Mouse (Mus musculus): ENCODE results near the gene Ms4a6d.

The Ms4a6d gene

DNA sequence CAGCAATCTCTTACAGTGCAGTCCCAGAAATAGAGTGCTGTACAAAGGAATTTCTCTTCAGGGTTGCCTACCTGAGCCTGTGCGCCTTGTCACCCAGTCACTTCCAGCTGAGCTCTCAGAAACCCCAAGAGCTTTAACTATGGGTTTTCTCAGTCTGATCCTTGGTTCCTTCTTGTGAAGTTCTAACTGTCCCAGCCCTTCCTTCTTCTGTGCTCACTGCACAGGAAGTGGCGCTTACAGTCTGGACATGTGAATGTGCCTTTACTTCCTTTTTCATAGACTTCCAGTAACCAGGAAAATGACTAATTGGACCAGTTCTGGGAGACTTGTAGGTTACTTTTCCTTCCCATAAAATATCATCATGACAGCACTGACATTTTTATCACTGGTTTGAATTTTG is at the start of gene Ms4a6d:
Ms4a6d (minus strand) TSS at position 247 of the 400 bp plus-strand sequence.
- 86% methylated on average over 2 of the region's 2 CpGs for WGBS

DNA sequence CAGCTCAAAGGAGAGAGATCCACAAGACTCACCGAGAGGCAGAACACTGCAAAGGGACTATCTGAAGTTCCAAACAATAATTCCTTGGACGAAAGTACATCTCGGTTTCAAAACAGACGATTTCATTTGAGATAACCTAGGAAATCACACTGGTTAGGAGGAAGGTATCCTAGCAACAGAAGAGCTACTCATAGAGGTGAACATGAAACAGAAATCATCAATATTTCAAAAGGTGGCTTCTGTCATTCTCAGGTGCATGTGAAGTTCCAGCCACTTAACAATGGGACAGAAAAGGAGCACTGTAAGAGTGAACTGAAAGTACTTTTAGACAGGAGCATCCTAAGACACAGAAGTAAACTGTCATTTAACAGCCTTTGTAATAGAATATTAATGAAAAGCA is 44.9 kb upstream of the Ms4a6d start:
- whole genome bisulfite sequencing: 77% methylated on average over 4 of the region's 4 CpGs

DNA sequence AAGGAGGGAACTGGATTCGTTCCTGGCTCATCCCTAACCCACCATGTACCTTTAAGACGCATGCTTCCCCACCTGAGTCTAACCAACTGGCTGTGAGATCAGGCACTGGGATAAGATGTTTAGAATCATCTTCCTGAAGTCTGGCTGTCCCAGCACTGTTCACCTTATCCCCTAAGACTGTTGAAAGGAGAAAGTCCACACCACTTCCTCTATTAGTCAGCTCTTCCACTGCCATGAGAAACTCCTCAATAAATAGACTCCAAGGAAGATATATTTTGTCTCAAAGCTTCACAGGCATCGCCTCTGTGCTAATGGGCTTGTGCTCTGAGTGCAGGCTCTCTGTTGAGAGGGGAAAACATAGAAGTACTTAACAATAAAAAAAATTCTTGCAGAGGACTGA is 41.5 kb upstream of the Ms4a6d start:
- 78% methylated on average over 3 of the region's 3 CpGs for WGBS

DNA sequence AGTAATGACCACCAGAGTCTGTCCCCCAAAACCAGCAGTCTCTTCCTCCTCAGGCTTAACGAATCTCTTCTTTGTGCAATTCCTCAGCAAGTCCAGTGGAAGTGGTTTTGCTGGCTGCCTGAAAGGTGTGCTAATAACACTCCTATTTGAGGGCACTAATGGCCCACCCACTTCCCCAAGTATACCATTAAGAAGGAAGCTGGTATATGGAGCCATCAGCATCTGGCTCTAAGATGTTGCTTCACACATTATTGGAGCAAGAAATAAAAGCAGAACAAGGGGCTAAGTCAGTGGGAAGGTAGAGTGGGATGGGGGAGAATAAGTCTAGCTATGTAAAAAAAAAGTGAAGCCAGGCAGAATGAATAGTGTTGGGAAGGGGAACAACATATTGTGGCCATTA is 36.1 kb upstream of the Ms4a6d start, which contains the start of gene Ms4a3:
Ms4a3 (minus strand) TSS at position 120 of the 400 bp plus-strand sequence.
- WGBS: 53% methylated on average over 1 of the region's 1 CpGs

DNA sequence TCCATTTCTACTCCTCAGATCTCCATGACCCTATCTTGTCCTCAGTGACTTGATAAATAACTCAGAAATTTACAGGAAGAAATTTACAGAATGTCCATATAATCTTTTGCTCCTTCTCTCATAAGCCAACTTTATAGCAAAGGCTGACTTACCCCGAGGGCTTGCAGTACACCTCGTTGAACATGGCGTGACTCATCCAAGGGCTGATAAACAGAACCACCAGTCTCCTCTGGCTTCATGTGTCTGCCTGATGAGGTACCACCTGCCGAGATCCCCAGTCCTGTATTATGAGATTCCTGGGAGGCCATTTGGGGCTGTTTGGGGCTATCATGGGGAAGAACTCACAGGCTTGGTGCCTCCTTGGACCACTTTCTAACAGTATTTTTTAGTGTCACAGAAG is 34.4 kb upstream of the Ms4a6d start:
- 83% methylated on average over 4 of the region's 4 CpGs for WGBS

DNA sequence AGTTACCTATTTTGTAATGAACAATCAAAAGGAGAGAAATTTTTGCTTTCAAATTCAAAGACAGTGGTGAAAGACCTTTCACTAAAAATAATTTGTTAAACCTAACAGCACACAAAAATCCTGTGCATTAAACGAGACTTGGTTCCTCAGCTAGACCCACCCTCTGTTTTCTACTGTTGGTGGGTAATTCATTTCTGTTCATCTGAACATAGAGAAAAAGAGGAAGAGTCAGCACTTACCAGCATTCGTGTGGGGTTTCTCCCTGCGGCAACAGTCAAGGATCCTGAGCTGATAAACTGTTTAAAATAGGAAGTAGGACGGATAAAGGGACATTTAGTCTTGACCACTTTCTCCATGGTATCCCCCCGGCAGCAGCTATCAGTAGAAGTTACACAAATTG is 30.9 kb upstream of the Ms4a6d start:
- WGBS: 78% methylated on average over 5 of the region's 5 CpGs

DNA sequence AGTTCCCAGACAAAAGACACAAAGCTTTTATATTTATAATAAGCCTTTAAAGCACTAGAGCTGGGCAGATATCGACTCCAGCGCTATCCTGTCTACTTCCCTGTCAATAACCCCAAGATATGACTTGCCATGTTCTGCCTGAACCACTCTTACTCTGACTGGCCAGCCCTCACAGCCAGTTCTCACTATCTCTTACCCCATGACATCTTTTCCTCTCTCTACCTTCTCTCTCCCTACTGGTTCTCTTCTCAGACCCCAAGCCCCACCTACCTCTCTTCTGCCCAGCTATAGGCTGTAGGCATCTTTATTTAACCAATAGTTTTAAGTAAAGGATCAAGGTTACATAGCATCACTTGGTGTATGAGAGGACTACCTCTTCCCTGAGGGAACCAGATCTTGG is 29.7 kb upstream of the Ms4a6d start:
- whole genome bisulfite sequencing: 62% methylated on average over 2 of the region's 2 CpGs

DNA sequence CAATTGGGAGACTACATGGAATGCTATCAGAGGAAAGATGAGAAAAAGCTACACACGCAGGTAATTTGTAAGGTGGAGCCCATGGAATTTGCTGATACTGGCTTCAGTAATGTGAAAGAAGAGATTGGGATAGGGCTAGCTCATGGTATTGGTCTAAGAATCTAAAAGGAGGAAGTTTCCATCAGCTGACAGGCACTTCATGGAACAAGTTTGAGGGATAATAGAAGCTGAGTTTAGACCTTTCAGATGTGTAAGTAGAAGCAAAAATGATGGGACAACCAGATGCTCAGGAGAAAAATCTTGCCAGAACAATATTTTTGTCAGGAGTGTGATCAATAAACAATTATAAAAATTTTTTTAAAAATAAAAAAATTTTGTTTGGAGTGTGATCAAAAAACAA is 29.1 kb upstream of the Ms4a6d start:
- 89% methylated on average over 1 of the region's 1 CpGs for WGBS

DNA sequence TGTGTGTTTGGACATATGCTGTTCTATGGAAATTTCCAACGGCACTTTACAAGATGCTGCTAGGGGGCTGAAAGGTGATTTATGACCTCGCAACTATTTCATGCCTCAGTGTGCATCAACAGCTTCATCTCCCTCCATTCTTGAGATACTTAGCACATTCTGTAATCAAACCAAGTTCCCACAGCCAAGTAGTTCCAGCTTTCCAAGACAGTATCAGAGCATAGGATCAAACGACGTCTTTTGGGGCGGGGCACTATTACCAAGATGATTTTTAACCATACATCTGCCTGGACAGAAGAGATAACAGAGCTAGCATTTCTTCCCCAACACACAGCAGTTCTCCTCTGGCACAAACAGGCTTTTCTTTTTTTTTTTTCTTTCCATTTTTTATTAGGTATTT is 20.6 kb upstream of the Ms4a6d start:
- WGBS: 78% methylated on average over 5 of the region's 5 CpGs

DNA sequence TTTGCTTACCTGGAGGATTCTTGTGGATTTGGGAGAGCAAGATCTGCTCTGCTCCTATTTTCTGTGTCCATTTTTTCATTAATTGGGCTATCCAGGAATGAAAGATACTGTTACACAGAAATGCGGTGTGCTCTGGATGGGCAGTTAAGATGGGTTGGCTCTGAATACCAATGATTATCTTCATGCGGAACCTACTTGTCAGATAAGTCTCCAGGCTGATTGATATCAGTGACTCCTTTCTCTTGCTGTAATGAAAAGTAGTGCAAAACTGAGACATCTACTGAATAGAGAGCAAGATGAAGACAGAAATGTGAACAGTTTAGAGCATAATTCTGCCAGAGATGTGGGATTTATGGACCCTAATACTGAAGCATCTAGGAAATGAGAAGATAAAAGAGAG is 18.9 kb upstream of the Ms4a6d start, which contains the start of gene Ms4a2:
Ms4a2 (minus strand) TSS at position 169 of the 400 bp plus-strand sequence.
- 93% methylated on average over 2 of the region's 2 CpGs for WGBS

DNA sequence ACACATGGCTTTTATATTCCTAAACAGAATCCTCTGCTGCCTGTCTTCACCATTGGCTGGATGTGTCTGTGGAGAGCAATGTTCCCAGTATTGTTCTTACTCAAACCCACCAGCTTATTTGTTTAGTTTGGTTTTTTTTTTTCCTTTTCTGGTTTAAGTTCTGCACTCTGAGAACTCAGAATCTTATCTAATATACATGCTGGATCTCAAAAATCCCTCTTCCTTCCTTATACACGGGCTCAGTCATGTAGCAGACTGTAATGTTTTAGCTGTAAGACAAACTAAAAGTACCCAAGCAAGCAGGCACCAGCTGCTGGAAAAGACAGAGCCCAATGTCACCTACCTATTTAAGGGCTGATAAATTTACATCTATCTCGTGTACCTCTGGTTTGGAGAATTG is 10.2 kb upstream of the Ms4a6d start:
- 75% methylated on average over 2 of the region's 2 CpGs for WGBS

DNA sequence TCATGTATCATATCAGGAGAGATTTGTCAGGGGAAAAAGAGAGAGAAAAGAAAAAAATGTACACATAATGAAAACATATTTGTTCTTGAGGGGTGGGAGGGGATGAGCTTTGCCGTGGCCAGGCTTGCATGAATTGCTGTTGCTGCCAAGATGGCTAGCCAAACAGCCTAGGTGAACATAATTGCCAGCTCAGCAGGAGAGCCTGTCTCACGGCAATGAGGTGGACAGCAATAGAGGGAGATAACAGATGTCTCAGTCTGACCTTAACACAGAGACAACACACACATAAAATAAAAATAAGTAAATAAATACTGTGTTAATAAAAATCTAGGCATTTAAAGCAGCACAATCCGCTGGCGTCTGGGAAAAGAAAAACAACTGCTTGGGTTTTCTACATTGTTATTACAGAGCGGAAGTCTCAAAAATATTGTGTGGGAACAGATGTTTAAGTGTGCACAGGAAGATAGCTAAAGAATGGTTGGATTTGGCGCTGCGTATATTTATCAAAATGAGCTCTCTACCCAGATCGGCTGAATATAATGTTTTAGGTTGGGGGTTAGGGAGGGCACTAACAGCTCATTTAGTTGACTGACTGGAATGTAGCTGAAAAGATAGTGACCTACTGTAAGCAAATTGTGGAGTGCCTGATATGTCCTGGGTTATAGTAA is 9.3 kb upstream of the Ms4a6d start:
- WGBS: 71% methylated on average over 8 of the region's 8 CpGs

DNA sequence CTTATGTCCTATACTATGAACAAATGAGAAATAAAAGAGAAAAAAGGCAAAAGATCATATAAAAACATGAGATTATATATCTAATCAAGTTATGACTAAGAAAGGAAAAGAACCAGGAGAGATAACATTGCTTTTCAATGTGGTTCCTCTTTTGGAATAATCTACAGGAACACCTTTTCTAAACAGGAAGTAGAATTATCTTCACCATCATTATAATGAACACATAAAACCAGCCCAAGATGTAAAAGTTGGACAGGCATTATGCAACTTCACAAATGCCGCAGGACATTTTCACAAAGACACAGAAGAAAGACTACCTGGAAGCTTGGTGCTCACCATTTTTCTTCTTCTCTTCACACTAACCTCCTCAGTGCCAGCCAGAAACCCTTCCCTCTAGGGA is 8.4 kb upstream of the Ms4a6d start:
- 87% methylated on average over 1 of the region's 1 CpGs for WGBS

DNA sequence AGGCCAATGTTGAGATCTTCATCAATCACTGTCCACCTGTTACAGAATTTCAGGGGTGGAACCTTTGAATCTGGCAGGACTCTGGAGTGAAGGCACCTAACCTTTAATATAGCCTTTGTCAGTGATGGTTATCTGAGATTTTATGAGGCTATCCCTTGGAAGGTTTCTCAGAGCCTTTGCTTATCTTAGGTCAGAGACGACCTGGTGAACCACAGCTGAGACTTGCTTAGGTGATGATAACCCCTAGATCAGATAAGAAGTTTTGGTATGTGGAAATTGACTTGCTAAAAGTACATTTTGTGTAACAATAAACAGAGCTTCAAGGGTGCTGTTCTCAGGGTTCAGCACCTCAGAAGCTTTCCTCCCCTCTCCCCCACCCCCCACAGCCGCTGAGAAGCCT is 7.6 kb upstream of the Ms4a6d start:
- 67% methylated on average over 2 of the region's 2 CpGs for WGBS

DNA sequence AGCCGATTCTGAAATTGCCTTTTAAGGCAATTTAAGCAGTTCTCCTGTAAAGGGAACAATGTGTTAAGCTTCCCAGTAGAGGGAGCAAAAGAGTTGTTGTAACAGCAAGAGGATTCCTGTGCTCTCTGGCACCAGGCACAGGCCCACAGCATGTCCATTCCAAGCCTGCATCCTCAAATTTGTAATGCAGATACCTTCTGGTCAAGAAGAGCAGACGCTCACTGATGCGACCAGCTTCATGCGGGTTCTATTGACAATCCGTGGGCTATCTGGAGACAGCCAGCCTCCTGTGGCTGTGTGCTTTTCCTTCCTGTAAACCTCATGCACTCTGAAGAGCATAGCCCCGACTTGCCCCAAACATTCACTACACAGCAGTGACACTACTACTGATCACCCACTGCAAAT is 6.9 kb upstream of the Ms4a6d start:
- 26% methylated on average over 6 of the region's 6 CpGs for WGBS

DNA sequence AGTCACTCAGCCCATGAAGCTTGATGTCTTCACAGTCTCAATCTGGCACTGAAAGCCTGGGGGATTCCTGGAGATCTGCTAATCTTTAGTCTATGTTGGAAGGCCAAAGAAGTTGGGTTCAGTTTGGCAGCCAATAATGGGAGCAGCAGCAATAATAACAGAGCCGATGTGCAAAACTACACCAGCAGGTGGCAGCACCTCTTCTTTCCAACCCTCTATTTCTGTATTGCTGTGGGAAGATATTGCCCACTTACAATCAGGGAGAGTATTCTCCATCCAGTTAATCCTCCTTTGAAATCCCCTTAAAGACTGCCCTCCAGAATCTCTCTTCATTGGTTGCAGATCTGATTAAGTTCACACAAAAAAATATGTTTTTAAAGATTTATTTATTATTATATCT is 3.5 kb upstream of the Ms4a6d start:
- 0% methylated on average over 1 of the region's 1 CpGs for WGBS

DNA sequence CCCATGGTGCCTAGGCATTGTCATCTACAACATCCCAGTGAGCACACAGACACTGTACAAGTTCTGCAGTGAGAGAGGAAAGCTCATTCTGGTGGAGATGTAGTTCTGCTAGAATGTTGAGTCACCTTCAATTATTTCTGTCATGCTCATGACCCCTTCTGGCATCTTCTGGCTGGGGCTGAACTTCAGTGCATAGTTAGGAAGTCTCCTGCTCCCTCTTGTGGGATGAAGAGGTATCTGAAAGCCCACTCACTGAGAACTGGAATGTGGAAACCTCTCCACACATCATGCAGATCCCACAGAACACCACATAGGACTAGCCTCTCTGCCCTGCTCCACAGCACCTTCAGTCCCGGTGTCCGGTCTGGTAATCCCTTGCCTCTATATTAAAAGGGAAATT is 2.6 kb downstream of the Ms4a6d start:
- 94% methylated on average over 2 of the region's 2 CpGs for WGBS

DNA sequence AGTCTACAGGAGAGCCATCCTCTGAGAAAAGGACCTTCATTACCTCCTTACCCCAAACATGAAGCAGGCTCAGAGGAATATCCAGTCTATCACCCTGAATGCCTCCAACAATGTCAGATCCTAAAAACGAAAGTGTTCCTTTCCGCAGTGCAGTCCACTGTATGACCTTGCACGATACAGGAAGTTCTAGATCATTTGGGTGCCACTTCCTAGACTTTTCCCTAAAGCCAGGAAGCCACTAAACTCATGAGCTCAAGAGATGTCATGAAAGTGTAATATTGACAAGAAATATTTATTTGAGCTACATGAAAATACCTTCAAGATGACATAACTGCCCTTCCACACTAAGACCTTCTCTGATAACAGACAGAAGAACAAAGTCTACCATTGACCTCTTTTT is 3.3 kb downstream of the Ms4a6d start:
- 81% methylated on average over 3 of the region's 3 CpGs for WGBS

DNA sequence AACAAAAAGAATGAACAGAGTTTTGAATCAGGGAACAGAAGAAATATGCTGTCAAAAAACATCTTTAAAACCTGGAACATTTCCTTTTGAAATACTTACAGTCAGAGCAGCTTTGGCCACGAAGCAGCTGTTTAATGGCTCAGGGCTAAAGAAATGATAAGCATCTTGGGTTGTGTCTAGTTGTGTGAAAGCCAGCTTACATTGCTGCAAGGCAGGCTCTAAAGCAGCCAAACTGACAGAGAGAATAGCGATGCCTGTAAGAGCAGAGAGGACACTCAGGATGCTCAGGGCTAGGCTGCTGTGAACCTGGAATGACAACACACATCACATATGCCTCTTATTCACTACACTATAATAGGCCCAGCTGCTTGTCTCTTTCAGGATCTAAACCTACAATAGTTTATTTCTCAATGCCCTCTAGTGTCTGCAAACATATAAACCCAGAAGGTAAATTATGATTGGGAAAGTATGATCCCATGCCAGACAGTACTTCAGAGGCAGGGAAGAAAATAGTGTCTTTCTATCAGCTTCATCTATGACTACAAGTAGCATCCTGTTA is 14.7 kb downstream of the Ms4a6d start:
- WGBS: 72% methylated on average over 2 of the region's 2 CpGs

DNA sequence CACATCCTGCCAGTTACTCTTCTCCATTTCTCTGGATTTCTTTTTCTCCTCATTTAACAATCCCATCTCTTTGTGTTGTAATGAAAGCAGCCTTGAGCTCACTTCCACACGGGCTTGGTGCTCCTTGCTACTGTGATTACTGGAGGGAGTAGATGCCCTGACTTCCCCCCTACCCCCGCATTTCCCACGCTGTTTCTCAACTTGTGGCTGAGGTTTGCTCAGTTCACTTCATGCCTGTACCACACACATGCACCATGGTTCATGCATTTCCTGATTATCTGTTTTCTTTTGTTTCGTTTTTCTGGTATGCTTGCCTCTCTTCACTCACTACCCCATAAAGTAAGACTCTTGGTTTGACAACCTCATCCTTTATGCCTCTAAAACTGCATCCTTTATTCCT is 15.4 kb downstream of the Ms4a6d start:
- WGBS: 71% methylated on average over 4 of the region's 4 CpGs

DNA sequence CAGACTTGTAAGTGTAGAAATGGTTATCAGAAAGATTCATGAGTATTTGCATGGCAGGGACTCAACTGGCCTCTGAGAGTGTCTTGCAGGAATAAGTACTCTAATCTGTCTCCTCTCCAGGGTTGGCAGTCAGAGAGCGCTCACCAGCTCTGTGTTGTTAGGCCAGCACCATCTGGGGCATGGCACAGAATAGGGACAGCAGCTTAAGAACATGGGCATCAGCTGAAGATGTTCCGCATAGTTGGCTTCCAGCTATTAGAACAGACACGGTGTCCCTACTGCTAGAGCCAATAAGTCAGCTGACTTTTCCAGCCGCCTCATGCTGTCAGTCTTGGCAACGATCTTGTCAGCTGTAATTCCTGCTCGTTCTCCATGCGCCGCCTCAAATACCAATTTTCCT is 29.7 kb downstream of the Ms4a6d start:
- 81% methylated on average over 8 of the region's 8 CpGs for WGBS

DNA sequence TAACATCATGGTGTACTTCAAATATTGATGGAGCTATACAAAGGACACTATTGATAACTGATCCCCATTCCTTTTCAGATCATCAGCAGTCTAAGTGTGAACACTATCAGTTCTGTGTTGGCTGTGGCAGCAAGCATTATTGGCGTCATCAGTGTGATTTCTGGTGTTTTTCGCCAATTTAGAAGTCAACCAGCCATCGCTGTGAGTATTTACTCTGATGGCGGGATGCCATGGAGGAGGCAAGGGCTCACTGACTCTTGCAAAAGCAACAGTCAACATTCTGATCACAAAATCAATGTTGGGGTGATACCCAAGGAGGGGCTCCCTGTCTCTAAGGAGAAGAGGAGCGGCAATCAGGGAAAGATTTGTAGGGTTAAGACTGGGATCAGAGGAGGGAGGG is 49.9 kb downstream of the Ms4a6d start:
- WGBS: 87% methylated on average over 5 of the region's 5 CpGs

DNA sequence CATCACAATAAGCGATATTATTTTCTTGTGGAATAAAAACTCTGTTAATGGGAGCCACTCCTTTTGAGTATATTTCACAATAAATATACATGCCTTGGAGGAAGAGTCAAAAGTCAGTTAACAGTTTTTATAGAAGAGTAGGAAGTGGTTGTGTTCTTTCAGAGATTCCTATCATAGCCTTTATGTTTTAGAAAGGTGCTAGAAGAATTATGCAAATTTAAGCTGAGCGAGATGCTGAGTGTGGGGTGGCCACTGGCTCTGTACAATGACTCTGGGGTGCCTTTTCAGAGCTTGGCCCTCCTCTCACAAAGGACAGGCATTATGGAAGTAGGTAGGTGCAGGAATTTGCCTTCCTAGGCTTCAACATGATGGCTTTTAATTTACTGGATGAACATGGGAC is 60.3 kb downstream of the Ms4a6d start:
- WGBS: 84% methylated on average over 2 of the region's 2 CpGs

Data from cerebral cortex, adult 2 months (tissue).